Mouse (Mus musculus): Measurements from ENCODE around the gene Mefv.

GRCm38 (mm10) chr16:3706680-3707079 is 11.2 kb downstream of the Mefv start:
- TF ChIP-seq CTCF (IDR thresholded peaks at IDR 0.05; ENCODE audit: low read depth, low read length), result no peak
- TF ChIP-seq POLR2A (IDR thresholded peaks at IDR 0.05; ENCODE audit: extremely low read depth, insufficient read depth, low read length), result no peak
